Mouse (Mus musculus): ENCODE measurements at regions not wholly inside any gene's neighbourhood (a gene's known extent, or its start where the extent isn't known, plus 50 kb on each side); places are given as distances from the start of the nearest gene placed in this dataset.

- TF ChIP-seq HCFC1 (IDR thresholded peaks at IDR 0.05; ENCODE audit: borderline replicate concordance, insufficient read depth, low read length) (no peak), CHD2 (IDR thresholded peaks at IDR 0.05; ENCODE audit: low read depth, low read length) (no peak), MAFK (IDR thresholded peaks at IDR 0.05; ENCODE audit: insufficient read depth, low read depth, low read length) (no peak), ZNF384 (IDR thresholded peaks at IDR 0.05; ENCODE audit: low read depth, low read length) (no peak), ZC3H11A (IDR thresholded peaks at IDR 0.05; ENCODE audit: borderline replicate concordance, low read depth, low read length) (no peak)
These were observed 186.7 kb upstream of the Btg1 start for GRCm38 (mm10) chr10:96430142-96430541.

All from ES-E14 (cell line).